Mouse (Mus musculus) spleen, postnatal 10 days (tissue): ENCODE measurements around the gene Opalin.
A peak's percentile ranks its signal among the peaks of the same experiment; 100 is the strongest.

ENCODE experiments used
- DNase-seq, 2 experiments: peaks; one replicate each; pipeline ENCODE4 v3.0.0; 2021 to 2022; ENCODE audit warnings: low spot score in 2 of 2

Opalin gene

GRCm38 (mm10) chr19:41073746-41074455 lies 3.0 kb downstream of the Opalin start:
- DNase-seq: no peak

GRCm38 (mm10) chr19:41071500-41071899 lies 5.4 kb downstream of the Opalin start:
- DNase-seq: peak; percentile 78 to 93

DNA sequence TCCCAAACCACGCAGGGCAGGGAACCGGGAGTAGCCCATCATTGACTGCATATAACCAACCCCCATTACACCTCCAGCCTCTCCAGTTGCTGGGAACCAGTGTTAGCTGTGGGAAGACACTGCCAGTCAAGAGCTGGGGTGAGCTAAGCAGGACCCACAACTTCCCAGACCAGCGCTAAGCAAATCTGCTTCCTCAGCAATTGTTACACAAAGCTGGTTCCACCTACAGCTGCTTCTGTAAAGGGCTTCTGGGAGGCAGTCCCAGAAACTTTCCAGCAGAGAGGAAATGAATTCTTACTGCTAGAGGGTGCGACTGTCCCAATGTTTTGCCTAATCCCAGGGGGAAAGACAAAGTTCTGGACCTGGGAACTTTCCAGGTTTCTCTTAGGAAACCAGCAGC lies 22.2 kb downstream of the Opalin start:
- DNase-seq: no peak

GRCm38 (mm10) chr19:41053530-41053929 lies 23.4 kb downstream of the Opalin start:
- peak; percentile 35 to 79 for DNase-seq

DNA sequence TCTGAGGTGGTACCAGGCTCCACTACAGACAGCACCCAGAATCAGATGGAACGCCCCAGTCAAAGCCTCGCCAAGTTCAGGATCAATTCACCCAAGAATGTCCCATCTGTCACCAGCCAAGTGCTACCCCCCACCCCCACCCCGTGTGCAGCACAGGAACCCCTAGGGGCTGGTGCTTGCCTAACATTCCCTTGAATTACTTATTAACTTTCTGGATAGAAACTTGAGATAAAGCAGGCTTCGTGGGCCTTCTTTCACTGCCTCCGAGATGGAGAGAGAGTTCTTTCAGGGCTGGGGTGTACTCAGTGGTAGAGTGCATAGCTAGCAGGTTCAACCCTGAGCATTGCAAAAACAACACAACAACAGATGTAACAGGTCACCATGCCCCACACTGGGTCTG lies 24.7 kb downstream of the Opalin start:
- DNase-seq: no peak

GRCm38 (mm10) chr19:41051714-41052113 lies 25.2 kb downstream of the Opalin start:
- DNase-seq: no peak

GRCm38 (mm10) chr19:41048187-41048559 lies 28.7 kb downstream of the Opalin start:
- DNase-seq: no peak

DNA sequence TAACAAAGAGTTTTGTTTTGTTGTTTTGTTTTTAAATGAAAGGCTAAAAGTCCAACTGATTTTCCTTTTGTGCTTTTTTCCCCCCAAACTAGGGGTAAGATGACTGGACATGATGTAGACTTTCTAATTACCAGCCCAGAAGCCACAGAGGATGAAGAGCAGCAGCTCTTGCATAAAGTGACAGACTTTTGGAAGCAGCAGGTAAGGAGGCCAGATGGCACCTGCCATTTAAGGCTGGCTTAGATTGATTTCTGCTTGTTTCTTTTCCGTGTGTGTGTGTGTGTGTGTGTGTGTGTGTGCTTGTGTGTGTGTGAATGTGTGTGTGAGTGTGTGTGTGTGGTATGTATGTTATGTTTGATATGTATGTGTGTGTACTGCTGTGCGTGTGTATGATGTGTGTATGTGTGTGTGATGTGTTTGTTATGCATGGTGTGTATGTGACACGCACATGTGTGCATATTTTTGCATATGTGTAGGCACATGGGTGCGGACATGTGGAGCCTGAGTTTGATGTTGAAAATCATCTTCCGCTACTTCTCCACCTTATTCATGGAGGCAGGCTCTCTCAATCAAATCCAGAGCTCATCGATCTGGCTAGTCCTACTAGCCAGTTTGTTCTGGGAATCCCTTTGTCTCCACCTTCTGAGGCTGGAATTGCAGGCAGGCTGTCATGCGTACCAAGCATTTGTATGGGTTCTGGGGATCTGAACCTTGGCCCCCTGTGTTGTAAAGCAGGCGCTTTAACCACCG lies 29.3 kb downstream of the Opalin start:
- DNase-seq: no peak

- DNase-seq: no peak
Observed at GRCm38 (mm10) chr19:41045091-41045770, 31.7 kb downstream of the Opalin start.

GRCm38 (mm10) chr19:41039110-41039509 lies 37.8 kb downstream of the Opalin start:
- DNase-seq: peak in 1 of 2 experiments; percentile 37

DNA sequence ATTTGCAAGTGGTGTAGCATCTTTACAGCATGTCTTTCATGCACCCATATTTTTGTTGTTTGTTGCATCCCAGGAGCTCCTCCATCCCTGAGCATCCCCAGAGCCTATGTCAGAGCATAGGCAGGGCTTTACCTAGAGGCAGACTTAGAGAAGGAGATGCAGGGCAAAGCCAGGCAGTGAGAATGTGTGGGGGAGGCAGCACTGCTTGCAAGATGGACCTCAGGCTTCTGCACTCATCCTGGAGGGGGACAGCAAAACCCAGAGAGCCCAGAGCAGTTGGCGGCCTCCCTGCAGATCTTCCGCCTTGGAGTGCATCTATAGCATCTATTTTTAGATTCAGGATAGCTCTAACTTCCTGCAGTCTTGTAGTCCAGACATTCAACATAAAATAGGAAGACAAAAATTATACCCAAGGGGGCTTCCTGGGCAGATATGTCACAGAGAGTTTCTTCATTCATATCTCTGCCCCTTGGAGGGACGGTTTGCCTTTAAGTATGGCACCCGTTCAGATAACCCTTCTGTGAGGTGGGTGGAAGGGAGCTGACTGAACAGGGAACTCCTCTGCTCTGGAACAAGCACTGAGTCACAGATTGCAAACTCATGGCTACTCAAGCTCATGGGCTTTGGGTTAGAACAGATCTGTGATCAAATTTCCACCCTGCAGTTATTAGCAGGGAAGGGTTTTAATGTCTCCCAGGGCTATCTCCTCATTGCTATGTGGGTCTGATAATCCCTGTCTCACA lies 40.9 kb downstream of the Opalin start:
- DNase-seq: no peak

DNA sequence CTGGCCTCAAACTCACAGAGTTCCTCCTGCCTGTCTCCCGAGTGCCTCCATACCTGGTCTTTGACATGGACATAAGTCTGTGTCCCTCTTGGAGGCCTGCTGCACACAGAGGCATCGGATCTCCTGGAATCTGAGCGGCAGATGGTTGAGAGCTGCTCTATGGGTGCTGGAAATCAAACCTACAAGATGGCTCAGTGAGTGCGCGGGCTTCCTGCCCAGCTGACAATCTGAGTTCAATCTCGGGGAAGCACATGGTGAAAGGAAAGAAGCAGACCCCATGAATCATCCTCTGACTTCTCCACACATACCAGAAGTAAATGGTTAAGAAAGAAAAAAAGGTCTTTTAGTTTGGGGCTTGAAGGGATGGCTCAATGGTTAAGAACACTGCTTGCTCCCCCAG lies 45.0 kb downstream of the Opalin start:
- no peak for DNase-seq

- DNase-seq: peak in 1 of 2 experiments; percentile 46
Observed at GRCm38 (mm10) chr19:41031009-41031408, 45.9 kb downstream of the Opalin start.

GRCm38 (mm10) chr19:41030161-41030560 lies 46.8 kb downstream of the Opalin start:
- DNase-seq: no peak

- no peak for DNase-seq
Observed at GRCm38 (mm10) chr19:41029219-41029618, 47.7 kb downstream of the Opalin start, which contains the start of gene Dntt. Gene Dntt (plus strand): TSS chr19:41029275.

DNA sequence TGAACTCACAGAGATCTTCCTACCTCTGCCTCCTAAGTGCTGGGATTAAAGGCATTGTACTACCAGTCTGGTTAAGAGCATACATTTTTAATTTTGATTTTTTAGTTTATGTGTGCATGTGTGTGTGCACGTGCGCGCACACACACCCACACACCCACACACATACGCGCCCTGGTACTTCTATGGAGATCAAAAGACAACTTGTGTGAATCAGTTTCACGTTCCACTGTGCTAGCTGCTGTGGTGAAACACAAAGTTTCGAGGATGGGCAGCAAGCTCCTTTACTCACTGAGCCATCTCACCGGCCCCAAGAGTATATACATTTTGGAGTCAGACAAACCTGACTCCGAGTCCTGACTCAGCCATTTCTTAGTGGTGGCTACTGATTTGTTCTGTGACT lies 49.3 kb downstream of the Opalin start:
- no peak for DNase-seq

- no peak for DNase-seq
Observed at GRCm38 (mm10) chr19:41027024-41027423, 49.9 kb downstream of the Opalin start.

- DNase-seq: no peak
Observed at GRCm38 (mm10) chr19:41026551-41026950, 50.4 kb downstream of the Opalin start.

GRCm38 (mm10) chr19:41022244-41022643 lies 54.7 kb downstream of the Opalin start:
- no peak for DNase-seq

- no peak for DNase-seq
Observed at GRCm38 (mm10) chr19:41020537-41020936, 56.4 kb downstream of the Opalin start.

- DNase-seq: no peak
Observed at GRCm38 (mm10) chr19:41019164-41019675, 57.7 kb downstream of the Opalin start.
